In genomic region chr5:143980858-143981257, GRCm38 (mm10) we compare ENCODE assay signal across 12 mouse cellular contexts. TPM values are rescaled to one million over a fixed set of nuclear protein-coding genes. Genes with fewer than 3 reads are reported as not detected.
DNase-seq lines count a peak whose midpoint lies in the region; ATAC-seq and TF ChIP-seq lines count a peak whose summit lies in the region.
"Had no signal": no experiment of that assay in that cellular context is flagged by ENCODE, and none has a peak within 500 bp of the region (broad histone marks: within the 10 kb centered on the region; RNA-seq: fewer than 3 reads in every experiment).

No protein-coding gene starts in this region.

- no peak for TF ChIP-seq CTCF in lung, embryonic 14.5 days (IDR thresholded peaks at IDR 0.05; ENCODE audit: low read depth)
- TF ChIP-seq CTCF in hindbrain, postnatal 0 days (IDR thresholded peaks at IDR 0.05; ENCODE audit: low read depth): no peak

- DNase-seq in lung, embryonic 14.5 days: peak; percentile 12
- DNase-seq in lung, postnatal 10 days: no peak
- peak; percentile 4 for DNase-seq in hindbrain, postnatal 0 days (ENCODE audit: low spot score)
- DNase-seq in kidney, postnatal 10 days: peak; percentile 51
- DNase-seq in retina, postnatal 1 day: peak; percentile 86
- no peak for DNase-seq in ovary, postnatal 14 days (ENCODE audit: low spot score)
- DNase-seq: right cerebral cortex, postnatal 25 days; thymus, postnatal 4 days had no signal

- H3K36me3 ChIP-seq in lung, embryonic 14.5 days (ENCODE audit: insufficient read depth): 0 out of 2 replicates have a peak, but pooled peaks cover 4% of the 10 kb centered on the region
- H3K36me3 ChIP-seq in hindbrain, postnatal 0 days (ENCODE audit: insufficient read depth, low read length): peaks cover 13% of the 10 kb centered on the region; the same call in 1 of the 2 replicates

- peak; percentile 35; the same call in 1 of the 2 replicates for ATAC-seq in lung, embryonic 14.5 days (ENCODE audit: insufficient read depth)
- ATAC-seq in hindbrain, postnatal 0 days: peak; percentile 58; the same call in 1 of the 2 replicates
- no peak for ATAC-seq in erythroid progenitor cell, adult 5-6 weeks (replicated peaks; ENCODE audit: low FRiP score, poor library complexity, severe bottlenecking)

- no peaks in the 10 kb centered on the region for H3K9me3 ChIP-seq in lung, embryonic 14.5 days (ENCODE audit: low read depth, low read length)
- H3K9me3 ChIP-seq in hindbrain, postnatal 0 days (ENCODE audit: low read length): no peaks in the 10 kb centered on the region
- H3K9me3 ChIP-seq: lung, embryonic 15.5 days had no signal

- no peak overlapping the region for H3K4me2 ChIP-seq in lung, embryonic 14.5 days
- no peak overlapping the region for H3K4me2 ChIP-seq in hindbrain, postnatal 0 days (ENCODE audit: low read depth, low read length)
- H3K4me2 ChIP-seq: lung, embryonic 15.5 days had no signal

- H3K9ac ChIP-seq in lung, embryonic 14.5 days: no peak overlapping the region
- H3K9ac ChIP-seq in hindbrain, postnatal 0 days (replicated peaks; ENCODE audit: low read length): no peak overlapping the region
- H3K9ac ChIP-seq: lung, embryonic 15.5 days had no signal

- H3K27ac ChIP-seq in lung, embryonic 14.5 days (ENCODE audit: low read depth): no peak overlapping the region
- H3K27ac ChIP-seq in hindbrain, postnatal 0 days: no peak overlapping the region
- H3K27ac ChIP-seq: layer of hippocampus, adult 2 months; lung, embryonic 15.5 days had no signal

- WGBS in lung, embryonic 14.5 days: 24% methylated on average over 9 of the region's 9 CpGs
- 32% methylated on average over 9 of the region's 9 CpGs for WGBS in hindbrain, postnatal 0 days

- H3K4me3 ChIP-seq in lung, embryonic 14.5 days (ENCODE audit: low read depth, low read length): no peak overlapping the region
- H3K4me3 ChIP-seq in hindbrain, postnatal 0 days (ENCODE audit: low read length): no peak overlapping the region
- H3K4me3 ChIP-seq: layer of hippocampus, adult 2 months; lung, embryonic 15.5 days had no signal

- H3K4me1 ChIP-seq in lung, embryonic 14.5 days (ENCODE audit: insufficient read depth): no peaks in the 10 kb centered on the region
- no peaks in the 10 kb centered on the region for H3K4me1 ChIP-seq in hindbrain, postnatal 0 days (ENCODE audit: insufficient read depth, low read length)
- H3K4me1 ChIP-seq: lung, embryonic 15.5 days had no signal

- no peaks in the 10 kb centered on the region for H3K27me3 ChIP-seq in lung, embryonic 14.5 days (ENCODE audit: insufficient read depth, low read length)
- H3K27me3 ChIP-seq in hindbrain, postnatal 0 days (ENCODE audit: insufficient read depth, low read length): no peaks in the 10 kb centered on the region
- H3K27me3 ChIP-seq: lung, embryonic 15.5 days had no signal

RNA-seq across cellular contexts. Expression of gene Ccz1, which starts 33.8 kb away (rescaled TPM):
- polyA plus RNA-seq in lung, embryonic 14.5 days (2014; fragmentation: Nextera tagmentation; extraction: Ambion mirVana): 79.4 and 87.2 TPM in 2 replicates
- 38.7 and 52.0 TPM in 2 replicates for total RNA-seq in hindbrain, postnatal 0 days (2014; rRNA removed)
- polyA plus RNA-seq in hindbrain, postnatal 0 days (2015; fragmentation: Nextera tagmentation; extraction: Ambion mirVana): 71.2 and 74.8 TPM in 2 replicates
- total RNA-seq in erythroid progenitor cell, adult 5-6 weeks (2015; ENCODE audit: low replicate concordance): 64.9 and 86.4 TPM in 2 replicates
- 32.5 and 45.2 TPM in 2 replicates for total RNA-seq in erythroid progenitor cell, adult 5-6 weeks (2017; ENCODE audit: low replicate concordance)

RNA-seq across cellular contexts. Expression of gene Ocm, which starts 45.6 kb away (rescaled TPM):
- polyA plus RNA-seq in lung, embryonic 14.5 days (2014; fragmentation: Nextera tagmentation; extraction: Ambion mirVana): not detected in 2 replicates
- not detected in 2 replicates for total RNA-seq in hindbrain, postnatal 0 days (2014; rRNA removed)
- polyA plus RNA-seq in hindbrain, postnatal 0 days (2015; fragmentation: Nextera tagmentation; extraction: Ambion mirVana): 0.39 and 0.54 TPM in 2 replicates
- total RNA-seq in erythroid progenitor cell, adult 5-6 weeks (2015; ENCODE audit: low replicate concordance): not detected in 2 replicates
- total RNA-seq in erythroid progenitor cell, adult 5-6 weeks (2017; ENCODE audit: low replicate concordance): not detected in 2 replicates
- total RNA-seq: gastrocnemius, adult 8-10 months; layer of hippocampus, adult 2 months had no signal
- polyA plus RNA-seq: lung, embryonic 15.5 days had no signal

RNA-seq across cellular contexts. Expression of gene Rsph10b, which starts 48.0 kb away (rescaled TPM):
- polyA plus RNA-seq in lung, embryonic 14.5 days (2014; fragmentation: Nextera tagmentation; extraction: Ambion mirVana): 0.22 and 0.33 TPM in 2 replicates
- total RNA-seq in hindbrain, postnatal 0 days (2014; rRNA removed): 3.9 and 5.0 TPM in 2 replicates
- 5.6 TPM in 2 replicates for polyA plus RNA-seq in hindbrain, postnatal 0 days (2015; fragmentation: Nextera tagmentation; extraction: Ambion mirVana)
- total RNA-seq in erythroid progenitor cell, adult 5-6 weeks (2015; ENCODE audit: low replicate concordance): 3.4 and 11.2 TPM in 2 replicates
- total RNA-seq in erythroid progenitor cell, adult 5-6 weeks (2017; ENCODE audit: low replicate concordance): 5.1 and 12.6 TPM in 2 replicates

RNA-seq across cellular contexts. Expression of gene Gm42421, which starts 52.9 kb away (rescaled TPM):
- polyA plus RNA-seq in lung, embryonic 14.5 days (2014; fragmentation: Nextera tagmentation; extraction: Ambion mirVana): 0.79 TPM in 1 of 2 replicates, not detected in the other
- total RNA-seq in hindbrain, postnatal 0 days (2014; rRNA removed): 0.99 TPM in 1 of 2 replicates, not detected in the other
- 1.5 and 2.8 TPM in 2 replicates for polyA plus RNA-seq in hindbrain, postnatal 0 days (2015; fragmentation: Nextera tagmentation; extraction: Ambion mirVana)
- total RNA-seq in erythroid progenitor cell, adult 5-6 weeks (2015; ENCODE audit: low replicate concordance): 10.5 TPM in 1 of 2 replicates, not detected in the other
- total RNA-seq in erythroid progenitor cell, adult 5-6 weeks (2017; ENCODE audit: low replicate concordance): 0.90 and 8.6 TPM in 2 replicates
- total RNA-seq: gastrocnemius, adult 8-10 months had no signal

Comparison
In these comparisons a context has a peak if more than half of its experiments do, and no peak if none do; other contexts are left out.
1. DNase-seq: peak in lung, embryonic 14.5 days (single experiment), hindbrain, postnatal 0 days (single experiment), kidney, postnatal 10 days (single experiment) and retina, postnatal 1 day (single experiment); none in lung, postnatal 10 days (single experiment) and ovary, postnatal 14 days (single experiment).